Mouse (Mus musculus) myocyte (in vitro differentiated cells): Measurements from ENCODE around the gene A830031A19Rik. TPM values are rescaled to one million over a fixed set of nuclear protein-coding genes. Genes with fewer than 3 reads are reported as not detected.

Experiments used
- H3K27me3 ChIP-seq: one replicate; pipeline ENCODE4 v1.6.1; 2011; ENCODE audit not compliant: control insufficient read depth, insufficient read depth, insufficient read length
- H3K36me3 ChIP-seq: one replicate; pipeline ENCODE4 v1.6.1; 2011; ENCODE audit not compliant: control insufficient read depth, insufficient read depth
- H3K4me2 ChIP-seq: one replicate; pipeline ENCODE4 v1.6.1; 2011; ENCODE audit warnings: low read depth, control low read depth
- H3K4me3 ChIP-seq: one replicate; pipeline ENCODE4 v1.5.1; 2011; ENCODE audit warnings: mild to moderate bottlenecking, control low read depth, moderate library complexity
- H3K79me2 ChIP-seq: one replicate; pipeline ENCODE4 v1.6.1; 2011; ENCODE audit not compliant: control insufficient read depth, insufficient read depth
- H3ac ChIP-seq: one replicate; pipeline ENCODE4 v1.6.1; 2011; ENCODE audit not compliant: control insufficient read depth, insufficient read length
- CEBPB ChIP-seq: IDR thresholded peaks from 2 replicates; pipeline ENCODE4 v1.6.1; 2011; ENCODE audit warnings: mild to moderate bottlenecking, moderate library complexity; ENCODE audit not compliant: poor library complexity, insufficient read depth, severe bottlenecking
- E2F4 ChIP-seq: IDR thresholded peaks from one replicate; pipeline ENCODE4 v1.6.1; 2011; ENCODE audit warnings: mild to moderate bottlenecking, control low read depth, moderate library complexity; ENCODE audit not compliant: insufficient read depth
- MAX ChIP-seq: IDR thresholded peaks from one replicate; pipeline ENCODE4 v1.6.1; 2011; ENCODE audit warnings: low read depth, mild to moderate bottlenecking, control low read depth
- MYOD1 ChIP-seq, 3 experiments: IDR thresholded peaks; one replicate each; pipeline ENCODE4 v1.6.1; 2011; ENCODE audit warnings: control low read depth in 2 of 3, low read depth in 2 of 3, mild to moderate bottlenecking in 2 of 3, moderate library complexity in 1 of 3; ENCODE audit not compliant: insufficient read length in 2 of 3, control insufficient read depth in 1 of 3
- MYOG ChIP-seq, 3 experiments: IDR thresholded peaks; one replicate each; pipeline ENCODE4 v1.6.1; 2011; ENCODE audit warnings: control low read depth in 2 of 3, low read depth in 2 of 3, mild to moderate bottlenecking in 2 of 3; ENCODE audit not compliant: insufficient read length in 2 of 3, control insufficient read depth in 1 of 3, insufficient read depth in 1 of 3
- POLR2A ChIP-seq: IDR thresholded peaks from one replicate; pipeline ENCODE4 v1.6.1; 2011; ENCODE audit warnings: low read depth, mild to moderate bottlenecking, control low read depth, moderate library complexity; ENCODE audit not compliant: insufficient read length
- POLR2AphosphoS2 ChIP-seq: IDR thresholded peaks from one replicate; pipeline ENCODE4 v1.6.1; 2011; ENCODE audit warnings: low read depth, control low read depth; ENCODE audit not compliant: insufficient read length
- REST ChIP-seq: IDR thresholded peaks from one replicate; pipeline ENCODE4 v1.6.1; 2011; ENCODE audit warnings: mild to moderate bottlenecking, control low read depth, moderate library complexity; ENCODE audit not compliant: insufficient read depth, insufficient read length
- SRF ChIP-seq: IDR thresholded peaks from one replicate; pipeline ENCODE4 v1.6.1; 2011; ENCODE audit warnings: low read depth; ENCODE audit not compliant: control insufficient read depth, insufficient read length
- TCF12 ChIP-seq: IDR thresholded peaks from one replicate; pipeline ENCODE4 v1.6.1; 2011; ENCODE audit warnings: mild to moderate bottlenecking, control low read depth; ENCODE audit not compliant: poor library complexity, insufficient read depth, severe bottlenecking
- TCF3 ChIP-seq: IDR thresholded peaks from one replicate; pipeline ENCODE4 v1.6.1; 2011; ENCODE audit warnings: low read depth, control low read depth; ENCODE audit not compliant: insufficient read length
- USF1 ChIP-seq: IDR thresholded peaks from one replicate; pipeline ENCODE4 v1.6.1; 2011; ENCODE audit warnings: low read depth, mild to moderate bottlenecking, control low read depth, moderate library complexity
- polyA plus RNA-seq: library from polyadenylated mRNA; unstranded; fragments of >200 nt; fragmentation: generic; extraction: Trizol; gene quantifications from one replicate; pipeline ENCODE4 v1.2.1, GENCODE M21; 2012; ENCODE audit warnings: missing spikeins

The A830031A19Rik gene
- polyA plus RNA-seq, 1 experiment: not detected

DNA sequence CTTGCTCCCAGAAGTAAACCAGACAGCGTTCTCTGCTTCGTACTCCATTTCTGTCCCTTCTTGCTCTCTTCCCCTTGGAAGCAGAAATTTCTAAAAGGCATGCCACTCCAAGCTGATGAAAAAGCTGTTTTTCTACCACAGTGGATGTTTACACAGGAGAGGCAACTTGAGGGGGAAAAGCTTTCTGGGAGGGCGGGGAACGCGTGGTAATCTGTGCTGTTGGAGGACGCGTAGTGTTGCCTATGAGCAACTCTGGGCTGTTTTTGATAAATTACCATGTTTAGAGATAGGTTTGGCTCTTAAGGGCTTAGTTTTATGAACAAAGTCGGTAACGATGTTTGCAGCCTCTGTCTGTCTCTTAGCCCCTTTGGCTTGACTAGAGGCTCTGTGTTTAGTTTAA lies 20.4 kb upstream of the A830031A19Rik start:
- no peak overlapping the region for H3ac ChIP-seq
- H3K79me2 ChIP-seq: no peaks in the 10 kb centered on the region
- TF ChIP-seq POLR2A (no peak), MYOD1 (IDR thresholded peaks at IDR 0.05; ENCODE audit: control insufficient read depth in 1 of 3, insufficient read length in 2 of 3, low read depth in 2 of 3) (no peak), CEBPB (no peak), REST (no peak), MAX (no peak), SRF (no peak), TCF12 (no peak), E2F4 (no peak), POLR2AphosphoS2 (no peak), MYOG (IDR thresholded peaks at IDR 0.05; ENCODE audit: control insufficient read depth in 1 of 3, insufficient read depth in 1 of 3, insufficient read length in 2 of 3, low read depth in 2 of 3) (no peak)
- no peak overlapping the region for H3K4me2 ChIP-seq
- H3K4me3 ChIP-seq: no peak overlapping the region
- no peaks in the 10 kb centered on the region for H3K27me3 ChIP-seq
- no peaks in the 10 kb centered on the region for H3K36me3 ChIP-seq

DNA sequence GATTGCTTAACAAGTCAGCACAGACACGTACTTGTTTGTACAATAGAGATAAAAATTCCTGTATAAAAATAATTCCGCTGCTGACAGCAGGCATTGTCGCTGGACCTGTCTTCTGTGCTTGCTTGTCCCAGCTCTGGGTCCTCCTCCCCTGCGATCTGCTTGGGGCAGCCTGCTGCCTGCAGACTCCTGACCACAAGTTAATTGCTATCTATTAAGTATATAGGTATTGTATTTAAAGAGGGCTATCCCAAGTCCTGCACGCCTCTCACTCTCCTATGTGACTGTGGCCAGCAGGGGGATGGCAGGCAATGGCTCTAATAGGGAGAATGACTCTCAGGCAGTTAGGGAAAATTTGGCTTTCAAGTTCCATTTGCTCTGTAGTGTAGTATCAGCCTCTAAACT lies 19.2 kb upstream of the A830031A19Rik start:
- Histone ChIP-seq H3K79me2 (no peaks in the 10 kb centered on the region), H3K27me3 (no peaks in the 10 kb centered on the region), H3K4me2 (no peak overlapping the region), H3K36me3 (no peaks in the 10 kb centered on the region), H3ac (no peak overlapping the region), H3K4me3 (no peak overlapping the region)
- TF ChIP-seq MYOG (IDR thresholded peaks at IDR 0.05; ENCODE audit: control insufficient read depth in 1 of 3, insufficient read depth in 1 of 3, insufficient read length in 2 of 3, low read depth in 2 of 3) (no peak), SRF (no peak), POLR2AphosphoS2 (no peak), USF1 (no peak), POLR2A (no peak), MYOD1 (IDR thresholded peaks at IDR 0.05; ENCODE audit: control insufficient read depth in 1 of 3, insufficient read length in 2 of 3, low read depth in 2 of 3) (no peak), TCF12 (no peak)

DNA sequence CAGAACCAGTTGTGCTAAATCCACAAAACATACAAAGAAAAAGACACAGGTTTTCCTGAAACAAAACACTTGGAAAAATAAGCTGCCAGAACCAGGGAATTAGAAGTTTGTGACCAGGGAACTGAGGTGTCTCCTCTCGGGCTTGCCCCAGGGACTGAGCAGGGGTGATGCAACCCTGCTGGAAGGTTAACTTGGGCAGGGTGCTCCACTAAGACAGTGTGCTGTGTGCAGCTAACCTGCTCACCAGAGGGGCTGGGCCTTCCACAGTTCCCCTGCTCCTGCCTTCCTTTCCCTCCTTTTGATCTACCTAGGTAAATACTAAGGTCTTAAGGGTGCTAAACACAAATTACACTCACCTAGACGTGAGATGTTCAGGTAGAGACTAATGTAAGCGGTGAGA lies 17.8 kb upstream of the A830031A19Rik start:
- Histone ChIP-seq H3K27me3 (no peaks in the 10 kb centered on the region), H3K4me2 (no peak overlapping the region), H3ac (no peak overlapping the region), H3K79me2 (no peaks in the 10 kb centered on the region), H3K4me3 (no peak overlapping the region), H3K36me3 (no peaks in the 10 kb centered on the region)
- TF ChIP-seq USF1 (no peak), SRF (no peak)

DNA sequence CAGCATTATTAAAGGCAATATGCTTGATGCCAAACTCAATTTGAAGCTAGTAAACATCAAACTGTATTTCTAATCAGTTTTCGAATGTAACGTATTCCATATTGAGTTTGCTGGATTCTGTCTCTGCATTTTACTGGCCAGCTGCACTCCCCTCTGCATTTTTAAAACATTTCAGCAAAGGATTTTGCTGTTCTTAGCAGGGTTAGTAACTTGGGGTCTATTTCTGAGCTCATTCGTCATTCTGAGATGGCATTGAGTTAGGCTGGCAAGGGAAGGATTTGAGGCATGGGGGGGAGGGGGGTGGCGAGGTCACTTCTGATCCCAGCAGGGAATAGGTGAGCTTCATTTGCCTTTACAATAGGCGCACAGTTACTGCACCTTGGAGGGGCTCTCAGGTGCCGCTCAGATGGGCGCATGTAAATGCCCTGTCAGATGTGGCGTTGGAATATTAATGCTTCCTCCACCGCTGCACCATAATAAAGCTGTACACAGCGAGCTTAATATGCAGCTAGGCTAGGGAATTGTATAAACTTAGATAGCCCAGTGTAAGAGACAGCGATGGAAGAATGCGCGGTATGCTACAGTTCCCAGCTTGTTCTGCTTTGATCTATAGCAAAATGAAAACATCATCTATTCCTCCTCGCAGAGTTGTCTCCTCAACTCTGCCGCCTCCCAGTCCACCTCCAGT lies 16.7 kb upstream of the A830031A19Rik start:
- Histone ChIP-seq H3K4me2 (no peak overlapping the region), H3K79me2 (no peaks in the 10 kb centered on the region), H3K27me3 (no peaks in the 10 kb centered on the region), H3K36me3 (no peaks in the 10 kb centered on the region), H3ac (no peak overlapping the region), H3K4me3 (no peak overlapping the region)
- TF ChIP-seq POLR2A: no peak
- no peak for TF ChIP-seq E2F4
- no peak for TF ChIP-seq CEBPB

DNA sequence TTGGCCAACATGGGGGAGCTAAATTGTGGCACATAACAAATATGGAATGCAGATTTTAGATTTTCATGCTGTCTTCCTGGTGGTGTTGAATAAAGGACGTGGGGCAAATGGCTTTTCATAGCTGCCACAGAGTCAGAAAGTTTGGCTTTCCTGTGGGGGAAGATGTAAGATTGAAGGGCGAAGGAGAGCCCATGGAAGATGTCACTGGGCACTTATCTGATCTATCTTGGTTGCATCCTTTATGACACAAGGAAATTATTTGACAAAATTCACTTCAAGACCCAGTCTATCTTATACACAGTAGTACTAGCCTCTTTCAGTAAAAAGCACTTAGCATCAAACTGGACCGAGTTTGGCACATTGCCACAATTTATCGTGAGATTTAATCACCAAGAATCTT lies 15.6 kb upstream of the A830031A19Rik start:
- Histone ChIP-seq H3K4me2 (no peak overlapping the region), H3K36me3 (no peaks in the 10 kb centered on the region), H3ac (no peak overlapping the region), H3K79me2 (no peaks in the 10 kb centered on the region), H3K27me3 (no peaks in the 10 kb centered on the region), H3K4me3 (no peak overlapping the region)
- TF ChIP-seq SRF (no peak), MYOD1 (IDR thresholded peaks at IDR 0.05; ENCODE audit: control insufficient read depth in 1 of 3, insufficient read length in 2 of 3, low read depth in 2 of 3) (no peak), TCF12 (no peak), CEBPB (no peak), REST (no peak), POLR2A (no peak), MYOG (IDR thresholded peaks at IDR 0.05; ENCODE audit: control insufficient read depth in 1 of 3, insufficient read depth in 1 of 3, insufficient read length in 2 of 3, low read depth in 2 of 3) (no peak), POLR2AphosphoS2 (no peak), E2F4 (no peak), TCF3 (no peak), MAX (no peak), USF1 (no peak)
